Mouse (Mus musculus): ENCODE measurements at regions not wholly inside any gene's neighbourhood (a gene's known extent, or its start where the extent isn't known, plus 50 kb on each side); places are given as distances from the start of the nearest gene placed in this dataset.

DNA sequence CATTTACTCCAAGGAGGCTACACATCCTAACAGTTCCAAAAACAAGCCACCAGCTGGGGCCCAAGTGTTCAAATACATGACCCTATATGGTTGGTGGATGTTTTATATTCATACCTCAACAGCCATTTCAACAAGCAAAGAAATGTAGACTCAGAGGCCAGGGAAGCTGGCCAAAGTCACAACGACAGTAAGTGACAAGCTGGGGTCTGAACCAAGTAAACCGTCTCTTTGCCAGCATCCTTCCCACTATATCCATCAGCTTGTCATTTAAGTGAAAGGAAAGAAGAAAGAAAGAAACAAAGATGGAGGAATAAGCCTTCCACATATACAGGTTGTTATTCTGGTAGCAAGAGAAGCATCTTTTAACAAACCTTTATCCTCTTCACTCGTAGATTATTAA is 371.7 kb upstream of the Dynlrb2 start:
- H3K4me1 ChIP-seq (ENCODE audit: control insufficient read depth, insufficient read depth, low read length): no peaks in the 10 kb centered on the region
- no peaks in the 10 kb centered on the region for H3K9me3 ChIP-seq (replicated peaks; ENCODE audit: control insufficient read depth, low read length)
- no peaks in the 10 kb centered on the region for H3K36me3 ChIP-seq (ENCODE audit: control insufficient read depth, insufficient read depth)
- no peak overlapping the region for H3K27ac ChIP-seq (ENCODE audit: low read length)
- 74% methylated on average over 3 of the region's 3 CpGs for WGBS
- H3K9ac ChIP-seq (ENCODE audit: low read length): no peak overlapping the region
- no peak overlapping the region for H3K4me3 ChIP-seq (ENCODE audit: low read length)
- no peak for ATAC-seq (replicated peaks; ENCODE audit: extremely low read depth, insufficient read depth, low FRiP score)
- H3K4me2 ChIP-seq (ENCODE audit: low read depth, low read length): no peak overlapping the region
- no peaks in the 10 kb centered on the region for H3K27me3 ChIP-seq (ENCODE audit: control insufficient read depth, insufficient read depth, low read length)

DNA sequence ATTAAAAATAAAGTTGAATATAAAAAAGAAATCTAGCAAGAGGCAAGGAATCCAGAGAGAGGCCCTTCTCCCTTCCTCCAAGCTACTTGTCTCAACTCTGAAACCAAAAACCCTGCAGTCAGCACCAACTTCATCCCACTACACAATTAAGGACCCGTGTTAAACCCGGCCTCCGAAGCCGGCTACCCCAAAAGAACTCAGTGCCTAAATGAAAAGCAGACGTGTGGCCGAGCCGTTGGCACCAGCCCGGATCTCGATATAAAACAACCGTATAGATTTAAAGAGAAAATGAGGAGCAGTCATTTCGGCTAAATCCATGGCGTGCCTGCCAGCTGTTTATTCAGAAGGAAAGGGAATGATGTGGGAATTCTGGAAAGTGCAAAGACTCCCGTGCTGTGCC is 384.7 kb upstream of the Dynlrb2 start:
- H3K27ac ChIP-seq (ENCODE audit: low read length): no peak overlapping the region
- no peak overlapping the region for H3K9ac ChIP-seq (ENCODE audit: low read length)
- no peaks in the 10 kb centered on the region for H3K9me3 ChIP-seq (replicated peaks; ENCODE audit: control insufficient read depth, low read length)
- ATAC-seq (replicated peaks; ENCODE audit: extremely low read depth, insufficient read depth, low FRiP score): no peak
- H3K36me3 ChIP-seq (ENCODE audit: control insufficient read depth, insufficient read depth): no peaks in the 10 kb centered on the region
- no peaks in the 10 kb centered on the region for H3K27me3 ChIP-seq (ENCODE audit: control insufficient read depth, insufficient read depth, low read length)
- no peak overlapping the region for H3K4me3 ChIP-seq (ENCODE audit: low read length)
- 75% methylated on average over 13 of the region's 13 CpGs for WGBS
- no peak overlapping the region for H3K4me2 ChIP-seq (ENCODE audit: low read depth, low read length)
- H3K4me1 ChIP-seq (ENCODE audit: control insufficient read depth, insufficient read depth, low read length): peaks cover 8% of the 10 kb centered on the region

DNA sequence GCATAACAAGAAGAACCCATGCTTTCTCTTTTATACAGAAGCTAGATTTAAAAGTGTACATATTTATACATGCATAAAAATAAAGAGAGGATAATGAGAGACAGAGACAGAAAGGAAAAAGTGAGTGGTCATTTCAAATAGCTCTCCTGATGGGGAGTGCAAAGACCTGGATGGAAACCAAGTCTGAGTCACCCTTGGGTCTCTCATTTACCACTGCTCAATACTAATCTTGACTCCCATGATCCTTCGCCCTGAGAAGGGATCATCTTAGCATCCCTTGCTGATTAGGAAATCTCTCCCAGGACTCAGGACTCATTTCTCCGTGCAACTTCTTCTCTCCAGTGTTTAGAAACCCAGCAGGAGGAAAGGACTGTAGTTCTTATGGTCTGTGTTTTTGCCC is 386.9 kb upstream of the Dynlrb2 start:
- Histone ChIP-seq H3K9me3 (replicated peaks; ENCODE audit: control insufficient read depth, low read length) (no peaks in the 10 kb centered on the region), H3K4me1 (ENCODE audit: control insufficient read depth, insufficient read depth, low read length) (peaks cover 15% of the 10 kb centered on the region), H3K9ac (ENCODE audit: low read length) (no peak overlapping the region), H3K27me3 (ENCODE audit: control insufficient read depth, insufficient read depth, low read length) (no peaks in the 10 kb centered on the region), H3K36me3 (ENCODE audit: control insufficient read depth, insufficient read depth) (no peaks in the 10 kb centered on the region), H3K4me3 (ENCODE audit: low read length) (no peak overlapping the region), H3K27ac (ENCODE audit: low read length) (no peak overlapping the region), H3K4me2 (ENCODE audit: low read depth, low read length) (no peak overlapping the region)
- 75% methylated on average over 2 of the region's 2 CpGs for WGBS
- no peak for ATAC-seq (replicated peaks; ENCODE audit: extremely low read depth, insufficient read depth, low FRiP score)

DNA sequence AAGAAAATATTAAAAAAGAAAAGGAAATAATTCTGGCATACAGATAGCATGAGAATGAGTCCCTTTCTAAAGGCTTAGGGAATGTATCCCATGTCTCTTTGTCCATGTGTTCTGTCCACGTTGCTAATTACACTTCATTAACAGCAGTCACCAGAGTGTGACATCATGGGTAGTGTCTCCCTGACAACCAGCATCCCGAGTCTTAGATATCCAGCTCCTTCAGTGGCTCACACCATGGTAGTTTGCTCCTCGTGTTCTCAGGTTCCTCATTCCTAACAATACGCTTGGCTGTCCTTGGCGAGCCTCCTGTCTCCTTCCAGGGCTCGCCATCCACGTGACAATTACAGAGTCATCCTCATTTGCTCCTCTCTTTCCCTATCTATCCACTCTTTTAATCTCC is 388.1 kb upstream of the Dynlrb2 start:
- Histone ChIP-seq H3K4me2 (ENCODE audit: low read depth, low read length) (no peak overlapping the region), H3K9ac (ENCODE audit: low read length) (no peak overlapping the region), H3K9me3 (replicated peaks; ENCODE audit: control insufficient read depth, low read length) (no peaks in the 10 kb centered on the region), H3K4me3 (ENCODE audit: low read length) (no peak overlapping the region), H3K4me1 (ENCODE audit: control insufficient read depth, insufficient read depth, low read length) (peaks cover 15% of the 10 kb centered on the region), H3K36me3 (ENCODE audit: control insufficient read depth, insufficient read depth) (no peaks in the 10 kb centered on the region), H3K27me3 (ENCODE audit: control insufficient read depth, insufficient read depth, low read length) (no peaks in the 10 kb centered on the region), H3K27ac (ENCODE audit: low read length) (no peak overlapping the region)
- 50% methylated on average over 7 of the region's 7 CpGs for WGBS
- ATAC-seq (replicated peaks; ENCODE audit: extremely low read depth, insufficient read depth, low FRiP score): no peak

DNA sequence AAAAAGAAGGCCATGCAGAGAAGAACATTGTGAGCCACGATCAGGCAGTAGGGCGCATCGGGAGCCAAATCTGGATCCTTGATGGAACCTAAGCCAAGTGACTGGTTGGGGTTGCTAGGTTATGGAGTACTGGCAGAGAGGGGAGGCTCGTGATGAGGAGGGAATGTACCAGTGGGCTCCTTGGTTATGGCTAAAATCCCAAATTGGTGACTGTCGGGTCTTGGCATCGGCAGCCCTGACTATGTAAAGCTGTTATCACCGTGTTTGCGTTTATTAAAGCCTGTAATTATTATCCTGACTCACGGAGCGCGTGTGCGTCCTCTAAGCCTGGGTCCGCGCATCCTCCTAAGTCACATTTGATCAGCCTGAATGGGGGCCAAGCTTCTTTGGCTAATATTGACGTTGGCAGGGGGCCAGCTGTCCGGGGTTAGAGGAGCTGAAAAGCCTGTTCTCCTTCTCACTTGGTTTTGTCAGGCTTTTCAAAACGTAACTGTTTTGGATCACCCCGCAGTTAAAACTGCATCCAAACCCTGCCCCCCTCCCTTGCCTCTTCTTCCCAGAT is 388.9 kb upstream of the Dynlrb2 start:
- no peak overlapping the region for H3K4me3 ChIP-seq (ENCODE audit: low read length)
- peak overlapping the region; percentile 45 for H3K4me2 ChIP-seq (ENCODE audit: low read depth, low read length)
- H3K9me3 ChIP-seq (replicated peaks; ENCODE audit: control insufficient read depth, low read length): no peaks in the 10 kb centered on the region
- 37% methylated on average over 18 of the region's 18 CpGs for WGBS
- peak overlapping the region; percentile 5; the same call in 1 of the 2 replicates for H3K27ac ChIP-seq (ENCODE audit: low read length)
- no peak overlapping the region for H3K9ac ChIP-seq (ENCODE audit: low read length)
- peak; percentile 78 for ATAC-seq (replicated peaks; ENCODE audit: extremely low read depth, insufficient read depth, low FRiP score)
- peaks cover 15% of the 10 kb centered on the region for H3K4me1 ChIP-seq (ENCODE audit: control insufficient read depth, insufficient read depth, low read length)
- no peaks in the 10 kb centered on the region for H3K27me3 ChIP-seq (ENCODE audit: control insufficient read depth, insufficient read depth, low read length)
- no peaks in the 10 kb centered on the region for H3K36me3 ChIP-seq (ENCODE audit: control insufficient read depth, insufficient read depth)

DNA sequence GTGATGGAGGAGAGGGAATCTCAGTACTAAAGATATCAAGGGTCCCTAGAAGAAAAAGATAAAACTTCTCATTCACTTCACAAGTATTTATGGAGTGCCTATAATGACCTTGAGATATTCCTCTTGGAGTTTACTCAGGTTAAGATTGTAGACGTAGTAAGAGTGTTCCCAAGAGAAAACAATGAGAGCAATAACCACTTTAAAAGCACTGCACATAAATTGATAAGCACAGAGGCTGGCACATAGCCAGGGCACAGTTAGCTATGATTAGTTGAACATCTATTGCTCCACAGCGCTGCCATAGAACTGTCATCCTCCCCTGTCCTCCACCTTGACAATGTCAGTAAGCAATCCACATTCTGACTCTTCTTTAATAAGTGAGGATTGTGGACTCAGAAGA is 389.8 kb upstream of the Dynlrb2 start:
- peaks cover 15% of the 10 kb centered on the region for H3K4me1 ChIP-seq (ENCODE audit: control insufficient read depth, insufficient read depth, low read length)
- ATAC-seq (replicated peaks; ENCODE audit: extremely low read depth, insufficient read depth, low FRiP score): no peak
- H3K36me3 ChIP-seq (ENCODE audit: control insufficient read depth, insufficient read depth): no peaks in the 10 kb centered on the region
- WGBS: 36% methylated on average over 2 of the region's 2 CpGs
- no peak overlapping the region for H3K27ac ChIP-seq (ENCODE audit: low read length)
- H3K9ac ChIP-seq (ENCODE audit: low read length): no peak overlapping the region
- H3K4me2 ChIP-seq (ENCODE audit: low read depth, low read length): no peak overlapping the region
- no peaks in the 10 kb centered on the region for H3K9me3 ChIP-seq (replicated peaks; ENCODE audit: control insufficient read depth, low read length)
- no peaks in the 10 kb centered on the region for H3K27me3 ChIP-seq (ENCODE audit: control insufficient read depth, insufficient read depth, low read length)
- H3K4me3 ChIP-seq (ENCODE audit: low read length): no peak overlapping the region

DNA sequence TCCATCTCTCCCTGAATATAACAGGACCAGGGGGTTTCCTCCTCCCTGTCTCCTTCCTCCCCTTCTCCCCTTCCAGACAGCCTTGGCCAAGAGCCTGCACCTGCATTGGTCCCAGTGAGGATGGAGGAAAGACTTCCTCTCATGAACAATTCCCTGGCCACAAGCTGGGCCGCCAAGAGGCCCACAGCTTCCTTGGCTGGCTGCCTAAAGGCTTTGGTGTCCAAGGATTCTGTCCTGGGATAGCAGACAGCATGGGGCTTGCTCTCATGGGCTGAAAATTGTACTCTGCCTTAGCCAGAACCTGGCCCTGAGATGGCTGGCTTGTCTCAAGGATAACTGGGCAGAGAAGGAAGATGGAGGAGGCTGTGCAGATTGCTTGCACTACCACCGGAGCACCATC is 390.3 kb upstream of the Dynlrb2 start:
- no peaks in the 10 kb centered on the region for H3K36me3 ChIP-seq (ENCODE audit: control insufficient read depth, insufficient read depth)
- peaks cover 15% of the 10 kb centered on the region for H3K4me1 ChIP-seq (ENCODE audit: control insufficient read depth, insufficient read depth, low read length)
- no peaks in the 10 kb centered on the region for H3K27me3 ChIP-seq (ENCODE audit: control insufficient read depth, insufficient read depth, low read length)
- H3K4me2 ChIP-seq (ENCODE audit: low read depth, low read length): no peak overlapping the region
- H3K27ac ChIP-seq (ENCODE audit: low read length): no peak overlapping the region
- WGBS: 61% methylated on average over 2 of the region's 2 CpGs
- H3K9me3 ChIP-seq (replicated peaks; ENCODE audit: control insufficient read depth, low read length): no peaks in the 10 kb centered on the region
- no peak; the same call in 1 of the 2 replicates for ATAC-seq (replicated peaks; ENCODE audit: extremely low read depth, insufficient read depth, low FRiP score)
- H3K4me3 ChIP-seq (ENCODE audit: low read length): no peak overlapping the region
- H3K9ac ChIP-seq (ENCODE audit: low read length): no peak overlapping the region

DNA sequence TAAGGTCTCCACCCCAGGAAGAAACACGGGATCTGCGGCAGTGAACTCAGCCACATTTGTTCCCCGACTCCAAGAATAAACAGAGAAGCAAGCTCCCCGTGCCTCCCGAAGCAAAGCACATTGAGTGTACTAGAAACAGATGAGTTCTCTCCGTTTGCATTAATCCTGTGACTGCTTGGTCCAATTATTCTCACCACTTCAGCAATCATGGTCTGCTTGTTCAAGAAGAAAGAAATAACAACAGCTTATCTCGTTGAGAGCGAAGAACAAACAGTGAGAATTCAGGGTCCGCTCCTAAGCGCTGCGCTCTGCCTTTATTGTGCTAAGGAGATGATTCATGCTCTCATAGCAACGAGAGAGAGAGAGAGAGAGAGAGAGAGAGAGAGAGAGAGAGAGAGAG is 393.6 kb upstream of the Dynlrb2 start:
- Histone ChIP-seq H3K4me2 (ENCODE audit: low read depth, low read length) (no peak overlapping the region), H3K27ac (ENCODE audit: low read length) (no peak overlapping the region), H3K27me3 (ENCODE audit: control insufficient read depth, insufficient read depth, low read length) (no peaks in the 10 kb centered on the region), H3K9ac (ENCODE audit: low read length) (no peak overlapping the region), H3K4me3 (ENCODE audit: low read length) (no peak overlapping the region), H3K36me3 (ENCODE audit: control insufficient read depth, insufficient read depth) (no peaks in the 10 kb centered on the region), H3K9me3 (replicated peaks; ENCODE audit: control insufficient read depth, low read length) (no peaks in the 10 kb centered on the region), H3K4me1 (ENCODE audit: control insufficient read depth, insufficient read depth, low read length) (peaks cover 14% of the 10 kb centered on the region)
- no peak for ATAC-seq (replicated peaks; ENCODE audit: extremely low read depth, insufficient read depth, low FRiP score)
- WGBS: 27% methylated on average over 12 of the region's 12 CpGs

DNA sequence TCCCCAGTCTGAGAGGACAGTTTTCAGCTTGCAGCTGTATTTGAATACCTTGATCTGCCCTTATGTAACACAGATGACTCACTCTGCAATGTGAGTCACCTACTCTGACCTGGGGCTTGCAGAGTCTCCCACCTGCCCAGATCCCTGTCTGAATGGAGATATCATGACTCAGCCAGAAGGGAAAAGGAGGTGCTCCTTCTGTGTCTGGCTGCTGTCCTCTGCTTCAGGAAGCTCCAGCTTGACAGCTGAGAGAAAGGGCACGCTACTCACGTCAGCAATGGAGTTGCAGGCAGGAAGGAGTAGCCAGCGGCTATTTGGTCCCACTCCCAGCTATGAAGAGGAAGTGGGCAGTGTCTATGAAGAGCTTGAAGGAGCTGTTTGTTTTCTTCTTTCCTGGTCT is 389.1 kb upstream of the Maf start:
- H3K27me3 ChIP-seq (ENCODE audit: control insufficient read depth, insufficient read depth, low read length): no peaks in the 10 kb centered on the region
- no peak for ATAC-seq (replicated peaks; ENCODE audit: extremely low read depth, insufficient read depth, low FRiP score)
- H3K9me3 ChIP-seq (replicated peaks; ENCODE audit: control insufficient read depth, low read length): no peaks in the 10 kb centered on the region
- no peak overlapping the region for H3K27ac ChIP-seq (ENCODE audit: low read length)
- no peak overlapping the region for H3K9ac ChIP-seq (ENCODE audit: low read length)
- H3K36me3 ChIP-seq (ENCODE audit: control insufficient read depth, insufficient read depth): no peaks in the 10 kb centered on the region
- H3K4me1 ChIP-seq (ENCODE audit: control insufficient read depth, insufficient read depth, low read length): no peaks in the 10 kb centered on the region
- H3K4me2 ChIP-seq (ENCODE audit: low read depth, low read length): no peak overlapping the region
- WGBS: 21% methylated on average over 3 of the region's 3 CpGs
- no peak overlapping the region for H3K4me3 ChIP-seq (ENCODE audit: low read length)

DNA sequence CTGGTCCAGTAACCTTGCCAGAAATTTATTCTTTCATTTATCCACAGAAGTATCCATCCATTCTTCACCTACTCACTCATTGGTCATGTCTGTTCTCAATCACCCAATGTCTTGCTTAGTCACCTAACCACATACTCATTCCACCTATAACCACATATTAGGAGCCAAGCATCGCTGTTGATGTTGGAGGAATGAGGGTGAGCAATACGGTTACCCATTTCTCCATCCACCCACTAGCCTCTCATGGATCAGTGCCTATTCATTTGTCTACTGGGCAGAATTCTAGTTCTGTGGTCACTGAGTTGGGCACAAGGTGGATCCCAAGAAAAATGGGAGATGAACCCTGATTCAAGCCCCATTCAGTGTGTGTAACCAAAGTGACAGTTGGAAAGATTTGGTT is 375.6 kb upstream of the Maf start:
- Histone ChIP-seq H3K27ac (ENCODE audit: low read length) (no peak overlapping the region), H3K4me3 (ENCODE audit: low read length) (no peak overlapping the region), H3K4me1 (ENCODE audit: control insufficient read depth, insufficient read depth, low read length) (no peaks in the 10 kb centered on the region), H3K9ac (ENCODE audit: low read length) (no peak overlapping the region), H3K36me3 (ENCODE audit: control insufficient read depth, insufficient read depth) (no peaks in the 10 kb centered on the region), H3K9me3 (replicated peaks; ENCODE audit: control insufficient read depth, low read length) (no peaks in the 10 kb centered on the region), H3K4me2 (ENCODE audit: low read depth, low read length) (no peak overlapping the region), H3K27me3 (ENCODE audit: control insufficient read depth, insufficient read depth, low read length) (no peaks in the 10 kb centered on the region)
- ATAC-seq (replicated peaks; ENCODE audit: extremely low read depth, insufficient read depth, low FRiP score): no peak
- 82% methylated on average over 2 of the region's 2 CpGs for WGBS

Measured in heart, embryonic 16.5 days (tissue).